Mouse (Mus musculus): ENCODE measurements at regions not wholly inside any gene's neighbourhood (a gene's known extent, or its start where the extent isn't known, plus 50 kb on each side); places are given as distances from the start of the nearest gene placed in this dataset.

DNA sequence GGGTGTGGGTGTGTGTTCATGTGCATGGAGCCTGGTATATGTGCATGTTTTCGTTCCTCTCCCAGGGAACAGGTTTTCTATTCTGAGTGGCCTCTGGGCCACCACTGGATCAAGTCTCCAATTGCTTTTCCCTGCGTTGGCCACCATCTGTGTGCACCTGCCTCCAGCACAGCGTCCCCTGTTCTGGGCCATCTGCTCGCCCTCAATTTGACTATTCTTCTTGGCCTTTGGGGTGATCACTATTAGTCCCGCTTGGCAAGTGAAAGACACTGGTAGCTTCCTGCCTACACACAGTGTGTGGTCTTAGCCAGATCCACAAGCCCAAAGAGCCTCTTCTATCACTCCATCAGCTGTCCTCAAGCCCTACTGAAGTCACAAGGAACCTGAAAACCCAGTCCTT is 80.8 kb upstream of the Ppp1r26 start:
- Histone ChIP-seq H3K27me3 (ENCODE audit: control insufficient read depth) (peaks cover 3% of the 10 kb centered on the region; the same call in 1 of the 2 replicates), H3K4me1 (ENCODE audit: control insufficient read depth) (no peaks in the 10 kb centered on the region), H3K36me3 (ENCODE audit: control insufficient read depth) (no peaks in the 10 kb centered on the region), H3K4me3 (replicated peaks) (no peak overlapping the region), H3K9me3 (ENCODE audit: control insufficient read depth, low read length) (no peaks in the 10 kb centered on the region)
- TF ChIP-seq GATA1 (IDR thresholded peaks at IDR 0.05; ENCODE audit: low read length) = no peak
- TF ChIP-seq TAL1 (IDR thresholded peaks at IDR 0.05; ENCODE audit: low read length) = no peak

DNA sequence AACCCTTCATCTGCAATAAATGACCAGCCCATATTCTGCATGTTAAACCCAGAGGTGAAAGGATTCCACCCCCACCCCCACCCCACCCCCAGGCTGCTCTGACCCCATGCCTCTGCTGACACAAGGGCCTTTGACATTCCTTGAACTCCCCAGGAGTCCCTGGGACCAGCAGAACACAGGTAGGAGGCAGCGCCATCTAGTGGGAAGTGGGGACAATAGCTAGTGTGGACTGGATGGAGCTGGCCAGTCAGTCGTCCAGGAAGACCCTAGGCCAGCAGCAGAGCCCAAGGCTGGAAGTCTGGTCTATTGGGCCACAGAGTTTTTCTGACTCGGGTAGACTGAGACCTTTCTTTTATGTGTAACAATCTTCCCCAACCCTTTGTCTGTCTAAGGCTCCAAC is 71.8 kb upstream of the Ppp1r26 start:
- Histone ChIP-seq H3K4me1 (ENCODE audit: control insufficient read depth) (peaks cover 28% of the 10 kb centered on the region), H3K27me3 (ENCODE audit: control insufficient read depth) (no peaks in the 10 kb centered on the region), H3K4me3 (replicated peaks) (no peak overlapping the region), H3K36me3 (ENCODE audit: control insufficient read depth) (no peaks in the 10 kb centered on the region), H3K9me3 (ENCODE audit: control insufficient read depth, low read length) (no peaks in the 10 kb centered on the region)
- no peak for TF ChIP-seq TAL1 (IDR thresholded peaks at IDR 0.05; ENCODE audit: low read length)

DNA sequence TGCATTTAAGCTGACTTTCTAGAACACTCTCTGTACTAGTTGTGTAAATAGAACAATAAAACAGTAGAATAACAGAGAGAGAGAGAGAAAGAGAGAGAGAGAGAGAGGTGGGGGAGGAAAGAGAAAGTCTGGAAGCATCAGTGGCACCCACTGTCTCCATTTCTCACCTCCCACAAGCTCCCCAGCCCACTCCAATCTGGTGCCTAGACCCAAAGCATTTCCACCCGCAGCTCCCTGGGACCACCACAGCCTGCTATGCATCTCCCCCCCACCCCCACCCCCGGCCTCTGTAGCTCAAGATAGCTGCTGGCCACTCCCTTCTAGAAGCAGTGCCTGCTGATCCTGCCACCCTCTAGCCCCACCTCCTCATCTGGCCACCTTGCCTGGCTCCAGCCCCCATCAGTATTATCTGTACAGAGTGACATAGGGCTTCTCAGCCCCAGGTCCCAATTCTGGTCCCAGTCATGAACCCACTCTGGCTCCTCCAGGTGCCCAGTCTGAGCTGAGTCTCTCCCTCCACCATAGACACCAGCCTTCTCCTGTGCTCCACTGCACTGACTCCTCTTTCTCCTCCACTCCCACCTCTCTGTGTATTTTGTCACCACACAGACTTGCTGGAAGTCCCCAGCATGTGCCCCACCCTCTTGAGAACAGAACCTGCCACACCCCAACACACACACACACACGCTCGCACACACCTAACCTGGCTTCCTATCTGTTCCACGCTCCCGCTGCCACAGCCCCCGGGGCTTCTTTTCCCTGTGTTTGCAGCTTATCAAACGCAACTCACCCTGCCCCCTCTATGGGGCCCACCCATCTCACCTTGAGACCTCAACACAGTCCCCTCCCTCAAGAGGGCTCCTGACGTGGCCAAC is 68.4 kb upstream of the Ppp1r26 start:
- Histone ChIP-seq H3K27me3 (ENCODE audit: control insufficient read depth) (0 out of 2 replicates have a peak, but pooled peaks cover 3% of the 10 kb centered on the region), H3K9me3 (ENCODE audit: control insufficient read depth, low read length) (no peaks in the 10 kb centered on the region), H3K4me3 (replicated peaks) (peak overlapping the region; percentile 17), H3K4me1 (ENCODE audit: control insufficient read depth) (peaks cover 28% of the 10 kb centered on the region), H3K36me3 (ENCODE audit: control insufficient read depth) (no peaks in the 10 kb centered on the region)
- no peak for TF ChIP-seq GATA1 (IDR thresholded peaks at IDR 0.05; ENCODE audit: low read length)
- no peak for TF ChIP-seq TAL1 (IDR thresholded peaks at IDR 0.05; ENCODE audit: low read length)

GRCm38 (mm10) chr2:28382051-28382802 is 64.4 kb upstream of the Ppp1r26 start:
- Histone ChIP-seq H3K9me3 (ENCODE audit: control insufficient read depth, low read length) (no peaks in the 10 kb centered on the region), H3K27me3 (ENCODE audit: control insufficient read depth) (0 out of 2 replicates have a peak, but pooled peaks cover 3% of the 10 kb centered on the region), H3K4me3 (replicated peaks) (no peak overlapping the region), H3K36me3 (ENCODE audit: control insufficient read depth) (no peaks in the 10 kb centered on the region), H3K4me1 (ENCODE audit: control insufficient read depth) (peaks cover 26% of the 10 kb centered on the region)
- TF ChIP-seq TAL1 (IDR thresholded peaks at IDR 0.05; ENCODE audit: low read length) (no peak), GATA1 (IDR thresholded peaks at IDR 0.05; ENCODE audit: low read length) (no peak)

DNA sequence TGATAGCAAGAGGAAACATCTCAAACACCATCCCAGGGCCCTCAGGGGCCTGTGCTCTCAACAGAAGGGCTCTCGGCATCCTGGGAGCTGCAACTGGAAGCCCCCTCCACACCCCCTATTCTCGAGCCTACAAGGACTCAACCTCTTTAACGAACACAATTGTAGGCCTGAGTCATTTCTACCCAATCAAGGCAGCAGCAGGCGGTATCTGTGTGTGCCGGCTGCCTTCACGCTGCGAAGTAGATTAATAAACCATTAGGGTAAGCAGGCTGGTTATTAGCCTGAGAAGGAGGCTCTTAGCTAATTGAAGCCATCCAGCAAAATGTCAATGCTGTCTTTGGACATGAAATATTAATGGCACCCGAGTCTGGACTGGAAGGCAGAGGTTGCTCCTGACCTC is 61.7 kb upstream of the Ppp1r26 start:
- H3K9me3 ChIP-seq (ENCODE audit: control insufficient read depth, low read length) = no peaks in the 10 kb centered on the region
- no peaks in the 10 kb centered on the region for H3K36me3 ChIP-seq (ENCODE audit: control insufficient read depth)
- peaks cover under 1% of the 10 kb centered on the region; the same call in 1 of the 2 replicates for H3K4me1 ChIP-seq (ENCODE audit: control insufficient read depth)
- no peak for TF ChIP-seq TAL1 (IDR thresholded peaks at IDR 0.05; ENCODE audit: low read length)
- H3K27me3 ChIP-seq (ENCODE audit: control insufficient read depth) = 0 out of 2 replicates have a peak, but pooled peaks cover 3% of the 10 kb centered on the region
- H3K4me3 ChIP-seq (replicated peaks) = no peak overlapping the region

GRCm38 (mm10) chr2:28386784-28387183 is 59.8 kb upstream of the Ppp1r26 start:
- TF ChIP-seq GATA1 (IDR thresholded peaks at IDR 0.05; ENCODE audit: low read length) = no peak
- TF ChIP-seq TAL1 (IDR thresholded peaks at IDR 0.05; ENCODE audit: low read length) = no peak
- H3K4me1 ChIP-seq (ENCODE audit: control insufficient read depth) = no peaks in the 10 kb centered on the region
- no peak overlapping the region for H3K4me3 ChIP-seq (replicated peaks)
- H3K36me3 ChIP-seq (ENCODE audit: control insufficient read depth) = no peaks in the 10 kb centered on the region
- no peaks in the 10 kb centered on the region for H3K27me3 ChIP-seq (ENCODE audit: control insufficient read depth)
- no peaks in the 10 kb centered on the region for H3K9me3 ChIP-seq (ENCODE audit: control insufficient read depth, low read length)

GRCm38 (mm10) chr2:28387422-28387836 is 59.2 kb upstream of the Ppp1r26 start:
- Histone ChIP-seq H3K4me3 (replicated peaks) (no peak overlapping the region), H3K4me1 (ENCODE audit: control insufficient read depth) (no peaks in the 10 kb centered on the region), H3K9me3 (ENCODE audit: control insufficient read depth, low read length) (no peaks in the 10 kb centered on the region), H3K36me3 (ENCODE audit: control insufficient read depth) (no peaks in the 10 kb centered on the region), H3K27me3 (ENCODE audit: control insufficient read depth) (no peaks in the 10 kb centered on the region)
- TF ChIP-seq TAL1 (IDR thresholded peaks at IDR 0.05; ENCODE audit: low read length) (no peak), GATA1 (IDR thresholded peaks at IDR 0.05; ENCODE audit: low read length) (no peak)

DNA sequence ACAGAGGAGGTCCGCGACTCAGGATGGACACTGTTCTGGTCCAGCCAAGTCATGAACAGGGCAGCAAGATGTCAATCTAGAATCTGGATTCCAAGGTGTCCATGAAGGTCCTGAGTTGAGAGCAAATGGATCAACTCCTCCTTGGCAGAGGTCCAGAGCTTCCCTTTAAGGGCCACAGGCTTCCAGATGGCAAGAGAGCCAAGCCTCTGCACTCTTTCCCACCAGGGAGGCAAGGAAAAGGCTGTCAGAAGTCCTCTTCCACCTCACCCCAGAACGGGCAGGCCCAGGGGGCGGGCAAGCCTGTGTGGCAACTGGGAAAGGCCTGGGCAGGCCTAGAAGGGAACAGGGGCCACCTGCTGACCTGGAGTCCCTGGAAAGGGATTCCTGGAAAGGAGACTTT is 58.7 kb upstream of the Ppp1r26 start:
- no peak for TF ChIP-seq TAL1 (IDR thresholded peaks at IDR 0.05; ENCODE audit: low read length)
- TF ChIP-seq GATA1 (IDR thresholded peaks at IDR 0.05; ENCODE audit: low read length) = no peak
- H3K4me1 ChIP-seq (ENCODE audit: control insufficient read depth) = no peaks in the 10 kb centered on the region
- H3K36me3 ChIP-seq (ENCODE audit: control insufficient read depth) = no peaks in the 10 kb centered on the region
- H3K27me3 ChIP-seq (ENCODE audit: control insufficient read depth) = no peaks in the 10 kb centered on the region
- no peak overlapping the region for H3K4me3 ChIP-seq (replicated peaks)
- H3K9me3 ChIP-seq (ENCODE audit: control insufficient read depth, low read length) = no peaks in the 10 kb centered on the region

DNA sequence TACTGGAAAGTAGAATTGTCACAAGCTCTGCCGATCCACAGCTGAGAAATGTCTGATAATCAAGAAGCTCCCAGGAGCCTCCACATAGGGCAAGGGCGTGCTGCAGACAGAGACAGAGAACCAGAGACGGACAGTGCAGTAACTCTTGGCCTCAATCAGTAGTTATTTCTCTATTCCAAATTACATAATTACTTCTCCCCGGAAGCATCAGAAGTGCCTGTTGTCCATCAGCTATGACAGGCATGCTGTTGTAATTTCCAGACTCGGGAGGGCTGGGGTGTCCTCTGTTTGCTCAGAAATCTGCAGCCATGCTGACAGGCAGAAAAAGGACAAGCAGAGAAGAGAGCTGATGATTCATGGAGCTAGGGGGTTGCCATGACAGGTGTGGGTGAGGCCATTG is 56.9 kb upstream of the Ppp1r26 start:
- Histone ChIP-seq H3K4me3 (replicated peaks) (no peak overlapping the region), H3K27me3 (ENCODE audit: control insufficient read depth) (no peaks in the 10 kb centered on the region), H3K36me3 (ENCODE audit: control insufficient read depth) (no peaks in the 10 kb centered on the region), H3K4me1 (ENCODE audit: control insufficient read depth) (no peaks in the 10 kb centered on the region), H3K9me3 (ENCODE audit: control insufficient read depth, low read length) (no peaks in the 10 kb centered on the region)
- no peak for TF ChIP-seq TAL1 (IDR thresholded peaks at IDR 0.05; ENCODE audit: low read length)
- TF ChIP-seq GATA1 (IDR thresholded peaks at IDR 0.05; ENCODE audit: low read length) = no peak
